Mouse (Mus musculus): ENCODE measurements around the gene Hoxb5. TPM values are rescaled to one million over a fixed set of nuclear protein-coding genes. Genes with fewer than 3 reads are reported as not detected.

The Hoxb5 gene
- polyA plus RNA-seq, 1 experiment from 2014 or later: 0.38 TPM

DNA sequence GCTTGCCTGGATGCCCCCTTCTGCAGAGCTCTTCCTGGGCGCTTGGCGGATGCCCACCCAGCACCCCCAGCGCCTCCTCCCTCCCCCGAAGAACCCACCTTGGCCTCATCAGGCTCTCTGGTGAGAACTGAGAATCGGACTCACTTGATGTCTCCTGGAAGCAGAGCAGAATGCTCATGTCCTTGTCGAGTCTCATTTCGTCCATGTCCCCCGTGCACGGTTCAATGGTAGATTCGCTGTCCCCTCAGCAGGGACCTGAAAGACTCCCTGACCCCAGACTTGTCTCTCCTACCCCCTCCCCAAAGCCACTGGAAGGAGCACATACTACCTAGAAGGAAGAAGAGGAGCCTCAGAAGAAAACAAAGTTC lies 2.1 kb upstream of the Hoxb5 start:
- Histone ChIP-seq H3K27me3 (peaks cover 100% of the 10 kb centered on the region), H3K4me1 (no peaks in the 10 kb centered on the region), H3K9me3 (no peaks in the 10 kb centered on the region), H3K27ac (no peak overlapping the region), H3K9ac (no peak overlapping the region), H3K4me2 (replicated peaks) (no peak overlapping the region), H3K36me3 (no peaks in the 10 kb centered on the region), H3K4me3 (no peak overlapping the region)
- WGBS: 1% methylated on average over 10 of the region's 10 CpGs
- no peak for ATAC-seq (ENCODE audit: insufficient number of reproducible peaks, insufficient read depth, low FRiP score, low TSS enrichment)

- Histone ChIP-seq H3K27ac (no peak overlapping the region), H3K4me3 (no peak overlapping the region), H3K4me1 (no peaks in the 10 kb centered on the region), H3K9me3 (no peaks in the 10 kb centered on the region), H3K9ac (no peak overlapping the region), H3K27me3 (peaks cover 100% of the 10 kb centered on the region), H3K36me3 (no peaks in the 10 kb centered on the region), H3K4me2 (replicated peaks) (no peak overlapping the region)
- under 1% methylated on average over 15 of the region's 15 CpGs for WGBS
- ATAC-seq (ENCODE audit: insufficient number of reproducible peaks, insufficient read depth, low FRiP score, low TSS enrichment): no peak
These were observed 1.3 kb upstream of the Hoxb5 start for GRCm38 (mm10) chr11:96301837-96302236.

- Histone ChIP-seq H3K36me3 (no peaks in the 10 kb centered on the region), H3K9me3 (no peaks in the 10 kb centered on the region), H3K27ac (no peak overlapping the region), H3K27me3 (peaks cover 100% of the 10 kb centered on the region), H3K4me2 (replicated peaks) (no peak overlapping the region), H3K4me3 (no peak overlapping the region), H3K9ac (no peak overlapping the region), H3K4me1 (no peaks in the 10 kb centered on the region)
- ATAC-seq (ENCODE audit: insufficient number of reproducible peaks, insufficient read depth, low FRiP score, low TSS enrichment): no peak
- WGBS: 4% methylated on average over 23 of the region's 23 CpGs
These were observed 570 bp upstream of the Hoxb5 start for GRCm38 (mm10) chr11:96302381-96303150.

GRCm38 (mm10) chr11:96304381-96305195 lies 1.5 kb downstream of the Hoxb5 start:
- H3K9ac ChIP-seq: no peak overlapping the region
- no peak overlapping the region for H3K27ac ChIP-seq
- H3K9me3 ChIP-seq: no peaks in the 10 kb centered on the region
- H3K27me3 ChIP-seq: peaks cover 100% of the 10 kb centered on the region
- H3K4me1 ChIP-seq: no peaks in the 10 kb centered on the region
- WGBS: 2% methylated on average over 38 of the region's 38 CpGs
- H3K36me3 ChIP-seq: no peaks in the 10 kb centered on the region
- no peak overlapping the region for H3K4me3 ChIP-seq
- ATAC-seq (ENCODE audit: insufficient number of reproducible peaks, insufficient read depth, low FRiP score, low TSS enrichment): no peak
- H3K4me2 ChIP-seq (replicated peaks): no peak overlapping the region

- peaks cover 100% of the 10 kb centered on the region for H3K27me3 ChIP-seq
- H3K4me1 ChIP-seq: no peaks in the 10 kb centered on the region
- no peaks in the 10 kb centered on the region for H3K36me3 ChIP-seq
- H3K9me3 ChIP-seq: no peaks in the 10 kb centered on the region
- H3K4me2 ChIP-seq (replicated peaks): no peak overlapping the region
- H3K9ac ChIP-seq: no peak overlapping the region
- no peak overlapping the region for H3K4me3 ChIP-seq
- H3K27ac ChIP-seq: no peak overlapping the region
- 16% methylated on average over 6 of the region's 6 CpGs for WGBS
- no peak for ATAC-seq (ENCODE audit: insufficient number of reproducible peaks, insufficient read depth, low FRiP score, low TSS enrichment)
These were observed 2.5 kb downstream of the Hoxb5 start for GRCm38 (mm10) chr11:96305505-96306182.

GRCm38 (mm10) chr11:96306183-96306907 lies 3.2 kb downstream of the Hoxb5 start:
- Histone ChIP-seq H3K9ac (no peak overlapping the region), H3K4me1 (no peaks in the 10 kb centered on the region), H3K4me3 (no peak overlapping the region), H3K36me3 (no peaks in the 10 kb centered on the region), H3K9me3 (no peaks in the 10 kb centered on the region), H3K4me2 (replicated peaks) (no peak overlapping the region), H3K27me3 (peaks cover 100% of the 10 kb centered on the region), H3K27ac (no peak overlapping the region)
- 5% methylated on average over 7 of the region's 7 CpGs for WGBS
- ATAC-seq (ENCODE audit: insufficient number of reproducible peaks, insufficient read depth, low FRiP score, low TSS enrichment): no peak

DNA sequence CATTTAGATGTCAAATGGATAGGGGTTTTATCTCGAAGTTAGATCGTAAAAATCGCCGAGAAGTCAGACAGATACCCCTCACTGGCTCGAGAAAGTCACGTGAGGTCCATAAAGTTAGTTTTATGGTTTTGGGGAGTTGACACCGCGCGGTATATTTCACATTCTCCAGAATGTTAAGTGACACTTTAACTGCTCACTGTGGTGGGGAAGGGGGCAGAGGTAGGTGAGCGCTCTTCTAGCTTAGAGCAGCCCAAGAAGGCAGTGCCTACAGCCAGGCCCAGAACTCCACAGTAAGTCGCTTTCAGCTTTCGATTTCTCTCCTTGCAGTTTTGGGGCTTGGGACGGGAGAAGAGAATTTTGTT lies 3.8 kb downstream of the Hoxb5 start:
- no peak overlapping the region for H3K4me3 ChIP-seq
- no peaks in the 10 kb centered on the region for H3K36me3 ChIP-seq
- H3K4me2 ChIP-seq (replicated peaks): no peak overlapping the region
- no peaks in the 10 kb centered on the region for H3K9me3 ChIP-seq
- H3K27ac ChIP-seq: no peak overlapping the region
- peaks cover 100% of the 10 kb centered on the region for H3K27me3 ChIP-seq
- no peaks in the 10 kb centered on the region for H3K4me1 ChIP-seq
- no peak overlapping the region for H3K9ac ChIP-seq
- 3% methylated on average over 13 of the region's 13 CpGs for WGBS
- no peak for ATAC-seq (ENCODE audit: insufficient number of reproducible peaks, insufficient read depth, low FRiP score, low TSS enrichment)

- H3K4me2 ChIP-seq (replicated peaks): no peak overlapping the region
- no peaks in the 10 kb centered on the region for H3K9me3 ChIP-seq
- no peak overlapping the region for H3K9ac ChIP-seq
- no peaks in the 10 kb centered on the region for H3K4me1 ChIP-seq
- H3K27ac ChIP-seq: no peak overlapping the region
- no peak for ATAC-seq (ENCODE audit: insufficient number of reproducible peaks, insufficient read depth, low FRiP score, low TSS enrichment)
- WGBS: 12% methylated on average over 4 of the region's 4 CpGs
- no peaks in the 10 kb centered on the region for H3K36me3 ChIP-seq
- H3K4me3 ChIP-seq: no peak overlapping the region
- H3K27me3 ChIP-seq: peaks cover 100% of the 10 kb centered on the region
These were observed 5.6 kb downstream of the Hoxb5 start for GRCm38 (mm10) chr11:96308763-96309162.

DNA sequence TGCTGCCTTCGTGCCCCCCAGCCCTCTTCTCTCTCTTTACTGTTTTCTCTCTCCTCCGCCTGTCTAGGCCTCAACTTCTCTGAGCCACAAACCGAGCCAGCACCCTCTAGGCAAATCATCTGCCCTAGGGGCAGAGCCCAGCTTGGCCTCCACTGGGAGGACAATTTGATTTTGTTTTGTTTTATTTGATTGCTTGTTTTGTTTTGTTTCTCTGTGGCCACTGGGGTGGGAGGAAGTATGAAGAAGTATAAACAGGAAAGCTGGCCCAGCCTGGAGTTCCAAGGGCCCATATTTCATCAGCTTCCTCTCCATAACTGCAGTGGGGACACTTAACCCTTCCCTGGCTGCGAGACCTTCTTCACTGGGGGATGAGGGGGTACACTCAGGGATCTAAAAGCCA lies 6.2 kb downstream of the Hoxb5 start:
- H3K27ac ChIP-seq: no peak overlapping the region
- H3K27me3 ChIP-seq: peaks cover 100% of the 10 kb centered on the region
- H3K4me3 ChIP-seq: no peak overlapping the region
- no peak for ATAC-seq (ENCODE audit: insufficient number of reproducible peaks, insufficient read depth, low FRiP score, low TSS enrichment)
- no peaks in the 10 kb centered on the region for H3K36me3 ChIP-seq
- 9% methylated on average over 4 of the region's 4 CpGs for WGBS
- H3K4me2 ChIP-seq (replicated peaks): no peak overlapping the region
- no peaks in the 10 kb centered on the region for H3K4me1 ChIP-seq
- H3K9me3 ChIP-seq: no peaks in the 10 kb centered on the region
- no peak overlapping the region for H3K9ac ChIP-seq

DNA sequence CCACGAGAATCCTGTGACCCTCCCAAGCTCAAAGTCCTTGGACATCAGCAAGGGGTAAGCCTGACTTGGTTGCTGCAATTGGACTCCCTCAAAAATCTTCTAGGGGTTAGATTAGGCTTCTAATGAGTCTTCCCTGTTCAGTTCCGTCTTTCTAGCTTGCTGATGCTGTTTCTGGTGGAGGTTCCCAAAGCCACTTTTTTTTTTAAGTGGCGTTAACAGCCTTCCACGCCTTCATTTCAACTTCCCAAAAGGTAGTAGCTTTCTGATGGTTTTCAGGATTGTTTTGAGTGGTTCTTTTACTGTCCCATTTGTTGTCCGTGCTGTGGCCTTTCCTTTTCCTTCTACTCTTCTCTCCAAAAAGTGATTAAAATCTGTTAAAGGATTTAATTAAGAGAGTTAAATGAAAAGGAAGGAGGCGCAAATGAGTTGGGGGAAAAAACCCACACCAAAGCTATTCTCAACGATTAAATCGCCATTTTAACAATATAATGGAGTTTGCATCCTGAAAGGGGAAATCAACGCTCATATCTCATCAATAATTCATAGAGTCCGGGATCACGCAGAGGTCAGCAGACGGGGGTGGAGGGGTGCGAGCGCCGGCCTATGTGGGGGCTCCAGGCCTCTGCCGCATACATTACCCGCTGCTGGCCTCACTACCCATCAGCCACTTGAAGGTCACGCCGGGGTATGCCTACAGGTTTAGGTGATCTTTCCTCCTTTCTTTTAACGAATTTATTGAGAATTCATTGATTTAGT lies 7.2 kb downstream of the Hoxb5 start:
- no peak overlapping the region for H3K9ac ChIP-seq
- no peak overlapping the region for H3K4me3 ChIP-seq
- no peak overlapping the region for H3K4me2 ChIP-seq (replicated peaks)
- no peak for ATAC-seq (ENCODE audit: insufficient number of reproducible peaks, insufficient read depth, low FRiP score, low TSS enrichment)
- 3% methylated on average over 20 of the region's 20 CpGs for WGBS
- H3K27ac ChIP-seq: no peak overlapping the region
- H3K36me3 ChIP-seq: no peaks in the 10 kb centered on the region
- H3K27me3 ChIP-seq: peaks cover 98% of the 10 kb centered on the region
- H3K4me1 ChIP-seq: no peaks in the 10 kb centered on the region
- no peaks in the 10 kb centered on the region for H3K9me3 ChIP-seq

- Histone ChIP-seq H3K4me2 (replicated peaks) (no peak overlapping the region), H3K27me3 (peaks cover 98% of the 10 kb centered on the region), H3K36me3 (no peaks in the 10 kb centered on the region), H3K4me1 (no peaks in the 10 kb centered on the region), H3K4me3 (no peak overlapping the region), H3K27ac (no peak overlapping the region), H3K9ac (no peak overlapping the region), H3K9me3 (no peaks in the 10 kb centered on the region)
- ATAC-seq (ENCODE audit: insufficient number of reproducible peaks, insufficient read depth, low FRiP score, low TSS enrichment): no peak
- 7% methylated on average over 6 of the region's 6 CpGs for WGBS
These were observed 8.0 kb downstream of the Hoxb5 start for GRCm38 (mm10) chr11:96311097-96311496.

All from embryonic facial prominence, embryonic 12.5 days (tissue).